Mouse (Mus musculus) heart, embryonic 10.5 days (tissue): ENCODE data around the gene Rpusd1. TPM values are rescaled to one million over a fixed set of nuclear protein-coding genes. Genes with fewer than 3 reads are reported as not detected.

Experiments used
- DNase-seq: peaks from one replicate; pipeline ENCODE4 v3.0.0-alpha.2; 2017; ENCODE audit warnings: low spot score
- H3K27ac ChIP-seq: fragments of 300-500 bp; sonication (generic); 2 replicates; pipeline ENCODE4 v1.5.1; 2016; ENCODE audit warnings: mild to moderate bottlenecking
- H3K27me3 ChIP-seq: fragments of 300-500 bp; sonication (generic); 2 replicates; pipeline ENCODE4 v1.6.1; 2016; ENCODE audit warnings: mild to moderate bottlenecking; ENCODE audit not compliant: poor library complexity, insufficient read depth, severe bottlenecking
- H3K36me3 ChIP-seq: fragments of 300-500 bp; sonication (generic); 2 replicates; pipeline ENCODE4 v1.6.1; 2016; ENCODE audit warnings: mild to moderate bottlenecking, moderate library complexity
- H3K4me1 ChIP-seq: fragments of 300-500 bp; sonication (generic); 2 replicates; pipeline ENCODE4 v1.6.1; 2016; ENCODE audit warnings: mild to moderate bottlenecking
- H3K4me3 ChIP-seq: fragments of 300-500 bp; sonication (generic); 2 replicates; pipeline ENCODE4 v1.5.1; 2016; ENCODE audit warnings: mild to moderate bottlenecking, moderate library complexity
- H3K9me3 ChIP-seq: fragments of 300-500 bp; sonication (generic); 2 replicates; pipeline ENCODE4 v1.6.1; 2016; ENCODE audit warnings: mild to moderate bottlenecking, moderate library complexity
- WGBS: fragments of 180-500 bp; shearing (Covaris S2); methylation state at CpG from one replicate; pipeline ENCODE4 v1.1.7; 2016; 5-methylcytosine and 5-hydroxymethylcytosine counted together
- microRNA-seq: library from miRNA; unstranded; fragments of <30 nt; microRNA quantifications from one replicate; pipeline ENCODE4, GENCODE M21; 2017
- polyA plus RNA-seq: library from polyadenylated mRNA; unstranded; fragments of >200 nt; fragmentation: Nextera tagmentation; extraction: Ambion mirVana; gene quantifications from 2 replicates; pipeline ENCODE4 v1.2.1, GENCODE M21; 2016

Rpusd1 gene
- polyA plus RNA-seq, 1 experiment from 2014 or later: 19.8 TPM

- 60% methylated on average over 9 of the region's 9 CpGs for WGBS
Observed at GRCm38 (mm10) chr17:25769331-25769730, 41.9 kb downstream of the Rpusd1 start.

GRCm38 (mm10) chr17:25773549-25774120 is 46.2 kb downstream of the Rpusd1 start, which contains the start of gene Narfl:
Gene Narfl, plus strand, starts transcription at chr17:25773776.
- Histone ChIP-seq H3K4me3 (peak within 1 kb of the TSS; percentile 86), H3K36me3 (peaks cover 26% of the 10 kb centered on the region), H3K27me3 (peaks cover 13% of the 10 kb centered on the region; the same call in 1 of the 2 replicates), H3K4me1 (peaks cover 17% of the 10 kb centered on the region), H3K27ac (peak within 1 kb of the TSS; percentile 93), H3K9me3 (no peaks in the 10 kb centered on the region)
- peak; percentile 99 for DNase-seq
- WGBS: under 1% methylated on average over 37 of the region's 37 CpGs

More at GRCm38 (mm10) chr17:25769331-25769730, 41.9 kb downstream of the Rpusd1 start:
- no peaks in the 10 kb centered on the region for H3K9me3 ChIP-seq
- H3K27me3 ChIP-seq: peaks cover 33% of the 10 kb centered on the region; the same call in 1 of the 2 replicates
- no peaks in the 10 kb centered on the region for H3K36me3 ChIP-seq
- H3K4me1 ChIP-seq: peaks cover 8% of the 10 kb centered on the region
- H3K27ac ChIP-seq: no peak overlapping the region
- DNase-seq: no peak
- H3K4me3 ChIP-seq: no peak overlapping the region

GRCm38 (mm10) chr17:25775318-25776062 is 48.0 kb downstream of the Rpusd1 start:
- Histone ChIP-seq H3K9me3 (no peaks in the 10 kb centered on the region), H3K27ac (no peak overlapping the region), H3K4me3 (no peak overlapping the region), H3K36me3 (peaks cover 43% of the 10 kb centered on the region), H3K4me1 (peaks cover 17% of the 10 kb centered on the region), H3K27me3 (no peaks in the 10 kb centered on the region)
- no peak for DNase-seq
- WGBS: 76% methylated on average over 10 of the region's 10 CpGs

GRCm38 (mm10) chr17:25777948-25778347 is 50.5 kb downstream of the Rpusd1 start:
- Histone ChIP-seq H3K36me3 (peaks cover 67% of the 10 kb centered on the region), H3K27me3 (no peaks in the 10 kb centered on the region), H3K4me1 (peaks cover 19% of the 10 kb centered on the region), H3K4me3 (no peak overlapping the region), H3K9me3 (no peaks in the 10 kb centered on the region), H3K27ac (no peak overlapping the region)
- no peak for DNase-seq
- 92% methylated on average over 5 of the region's 5 CpGs for WGBS

Small RNA genes within 50 kb of the gene (microRNA-seq; reads per million reads assigned to microRNA genes)
- gene Gm25083 (not detected), gene Mir6966 (0.76 reads per million)

Other genes with a start within 250 kb of the Rpusd1 start
- 1.1 and 1.5 TPM in 2 replicates for gene Sstr5, start 230.4 kb upstream of the Rpusd1 start, polyA plus RNA-seq
- 2.0 and 3.6 TPM in 2 replicates for gene Sox8, start 157.0 kb upstream of the Rpusd1 start, polyA plus RNA-seq
- 36.8 and 43.1 TPM in 2 replicates for gene Lmf1, start 148.6 kb upstream of the Rpusd1 start, polyA plus RNA-seq
- 2.2 and 4.6 TPM in 2 replicates for gene Gng13, start 10.5 kb upstream of the Rpusd1 start, polyA plus RNA-seq
- gene Chtf18, start 251 bp upstream of the Rpusd1 start, polyA plus RNA-seq: 34.5 and 46.4 TPM in 2 replicates
- gene Mslnl, start 8.4 kb downstream of the Rpusd1 start, polyA plus RNA-seq: not detected in 2 replicates
- gene Msln, start 26.7 kb downstream of the Rpusd1 start, polyA plus RNA-seq: 0.98 and 2.8 TPM in 2 replicates
- gene Narfl, start 46.1 kb downstream of the Rpusd1 start, polyA plus RNA-seq: 33.5 and 36.0 TPM in 2 replicates
- gene Haghl, start 58.0 kb downstream of the Rpusd1 start, polyA plus RNA-seq: 58.0 and 63.8 TPM in 2 replicates
- 0.18 and 0.37 TPM in 2 replicates for gene Ccdc78, start 58.9 kb downstream of the Rpusd1 start, polyA plus RNA-seq
- gene Fam173a, start 65.2 kb downstream of the Rpusd1 start, polyA plus RNA-seq: 74.5 and 74.9 TPM in 2 replicates
- 0.99 TPM in 1 of 2 replicates, not detected in the other for gene AC134908.4, start 68.0 kb downstream of the Rpusd1 start, polyA plus RNA-seq
- gene Metrn, start 69.5 kb downstream of the Rpusd1 start, polyA plus RNA-seq: 44.3 and 48.0 TPM in 2 replicates
- gene Fbxl16, start 81.4 kb downstream of the Rpusd1 start, polyA plus RNA-seq: 0.62 and 1.2 TPM in 2 replicates
- gene Wdr24, start 96.0 kb downstream of the Rpusd1 start, polyA plus RNA-seq: 21.6 and 23.0 TPM in 2 replicates
- 45.8 and 50.7 TPM in 2 replicates for gene Jmjd8, start 101.2 kb downstream of the Rpusd1 start, polyA plus RNA-seq
- 343 and 404 TPM in 2 replicates for gene Stub1, start 105.7 kb downstream of the Rpusd1 start, polyA plus RNA-seq
- 2.3 and 4.0 TPM in 2 replicates for gene Rhbdl1, start 109.6 kb downstream of the Rpusd1 start, polyA plus RNA-seq
- gene Gm20683, start 114.1 kb downstream of the Rpusd1 start, polyA plus RNA-seq: 2.1 and 3.0 TPM in 2 replicates
- gene Rhot2, start 117.2 kb downstream of the Rpusd1 start, polyA plus RNA-seq: 29.0 and 29.8 TPM in 2 replicates
- 22.4 and 31.7 TPM in 2 replicates for gene Wdr90, start 133.8 kb downstream of the Rpusd1 start, polyA plus RNA-seq
- 133 and 201 TPM in 2 replicates for gene Mcrip2, start 141.1 kb downstream of the Rpusd1 start, polyA plus RNA-seq
- 46.7 and 55.4 TPM in 2 replicates for gene Mettl26, start 147.4 kb downstream of the Rpusd1 start, polyA plus RNA-seq
- gene Wfikkn1, start 153.2 kb downstream of the Rpusd1 start, polyA plus RNA-seq: 0.96 and 3.8 TPM in 2 replicates
- 22.2 and 24.4 TPM in 2 replicates for gene Rab40c, start 192.1 kb downstream of the Rpusd1 start, polyA plus RNA-seq
- 71.8 and 90.0 TPM in 2 replicates for gene Pigq, start 217.3 kb downstream of the Rpusd1 start, polyA plus RNA-seq
- gene Nhlrc4, start 217.3 kb downstream of the Rpusd1 start, polyA plus RNA-seq: 0.15 and 0.85 TPM in 2 replicates
- gene A930017K11Rik, start 224.9 kb downstream of the Rpusd1 start, polyA plus RNA-seq: 0.20 and 0.55 TPM in 2 replicates